Mouse (Mus musculus): ENCODE measurements around the gene Znrf3.

Gene Znrf3

DNA sequence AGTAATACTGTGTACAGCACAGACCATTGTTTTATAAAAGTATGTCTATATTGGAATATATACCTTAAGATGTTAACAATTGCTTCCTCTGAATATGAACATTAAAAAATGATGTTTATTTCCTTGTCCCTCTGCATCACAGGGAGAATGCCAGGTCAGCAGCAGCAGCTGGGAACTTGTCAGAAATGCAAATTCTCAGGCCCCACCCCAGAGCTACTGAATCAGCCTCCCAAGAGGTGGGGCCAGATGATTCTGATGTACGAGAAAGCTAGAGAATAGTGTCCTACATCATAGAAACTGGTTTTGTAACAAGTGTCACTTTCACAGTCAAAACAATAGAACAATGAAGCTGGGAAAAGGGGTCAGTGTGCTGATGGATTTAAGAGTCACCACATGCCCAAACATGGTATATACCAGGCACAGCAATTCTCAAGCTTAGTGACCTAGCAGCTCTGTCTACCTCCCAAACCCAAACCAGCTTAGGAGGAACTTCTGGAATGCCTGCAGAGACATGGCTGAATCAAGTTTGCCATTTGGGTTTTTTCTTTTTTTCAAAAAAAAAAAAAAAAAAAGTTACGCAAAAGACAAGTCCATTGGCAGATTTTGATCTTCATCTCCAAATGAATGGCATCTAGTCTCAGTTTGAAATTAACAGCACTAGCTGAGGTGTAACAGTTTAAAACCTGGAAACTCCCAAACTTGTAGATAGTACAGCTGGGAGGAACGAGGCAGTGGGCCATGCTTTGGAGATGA, 46.2 kb downstream of the Znrf3 start:
- DNase-seq (ENCODE audit: low spot score): no peak

DNA sequence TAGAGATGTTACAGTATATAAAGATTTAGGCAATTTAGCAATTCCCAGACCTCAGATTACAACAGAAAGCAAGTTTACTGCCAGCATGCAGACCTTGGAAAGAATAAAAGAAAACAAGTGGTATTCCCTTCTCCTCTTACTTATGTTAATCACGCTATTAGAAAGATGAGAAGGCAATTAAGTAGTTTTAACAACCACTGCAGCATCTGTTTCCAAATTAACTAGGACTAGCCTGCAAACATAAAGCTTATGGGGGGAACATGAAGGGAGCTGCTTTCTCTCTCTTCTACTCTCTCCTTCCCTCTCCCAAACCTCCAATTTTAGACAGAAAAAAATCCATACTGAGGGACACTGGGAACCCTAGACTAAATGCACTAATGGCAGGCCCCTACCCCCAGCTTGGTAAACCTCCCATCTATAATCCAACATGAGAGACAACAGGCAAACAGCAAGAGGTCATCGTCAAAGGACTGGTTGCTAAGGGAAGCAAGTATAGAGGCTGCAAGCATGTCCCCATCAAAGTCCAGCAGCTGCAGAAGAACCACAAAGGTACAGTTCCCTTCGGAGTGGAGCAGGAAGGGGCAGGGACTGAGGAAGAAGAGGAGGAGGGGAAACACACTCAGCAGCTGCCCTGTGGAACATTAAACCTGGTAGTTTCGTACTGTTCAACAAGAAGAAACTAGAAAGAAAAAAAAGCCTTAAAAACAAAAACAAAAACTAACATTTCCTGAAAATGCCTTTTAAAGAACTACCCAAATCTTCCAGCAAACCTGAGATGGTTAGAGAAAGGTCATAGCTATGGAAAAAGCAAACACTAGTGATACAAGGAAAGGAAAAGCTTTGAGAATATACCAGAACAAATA, 53.4 kb downstream of the Znrf3 start:
- DNase-seq (ENCODE audit: low spot score): peak; percentile 76

GRCm38 (mm10) chr11:5382652-5383051, 62.0 kb downstream of the Znrf3 start:
- no peak for DNase-seq (ENCODE audit: low spot score)

GRCm38 (mm10) chr11:5381226-5381625, 63.4 kb downstream of the Znrf3 start:
- DNase-seq (ENCODE audit: low spot score): no peak

DNA sequence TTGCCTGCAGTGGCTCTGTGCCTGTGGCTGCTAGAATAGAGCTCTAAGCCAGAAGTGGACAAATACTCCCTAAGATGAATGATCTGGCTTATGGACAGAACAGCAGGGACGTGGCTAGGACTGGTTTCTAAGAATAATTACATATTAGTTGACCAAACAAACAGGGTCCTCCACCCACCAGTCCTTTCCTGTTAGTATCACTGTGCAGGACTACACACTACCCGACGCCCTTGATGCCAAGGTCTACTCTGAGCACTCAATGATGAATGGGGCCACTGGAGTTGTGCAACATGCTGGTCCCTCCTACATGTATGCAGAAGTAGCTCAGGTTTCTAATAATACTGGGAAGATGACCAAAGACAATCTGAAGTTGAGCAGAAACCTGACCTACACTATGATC, 64.4 kb downstream of the Znrf3 start:
- no peak for DNase-seq (ENCODE audit: low spot score)

DNA sequence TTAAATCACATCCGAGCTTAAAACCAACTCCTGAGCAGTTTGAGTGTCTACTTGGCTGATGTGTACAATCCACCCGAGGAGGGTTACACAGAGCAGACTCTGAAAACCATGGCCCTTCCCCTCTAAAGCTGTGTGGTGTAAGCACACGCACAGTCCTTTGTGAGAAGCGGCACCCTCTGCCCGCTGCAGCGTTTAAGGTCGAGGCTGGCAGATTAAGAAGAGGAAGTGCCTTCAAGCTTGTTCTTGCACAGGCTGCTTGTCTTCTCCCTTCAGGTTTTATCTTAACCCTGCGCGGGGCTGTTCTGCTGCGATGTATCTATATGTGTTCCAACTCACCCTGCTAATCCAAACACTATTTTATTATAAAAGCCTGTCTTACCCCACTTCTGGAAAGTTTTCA, 75.5 kb downstream of the Znrf3 start:
- no peak for DNase-seq (ENCODE audit: low spot score)

DNA sequence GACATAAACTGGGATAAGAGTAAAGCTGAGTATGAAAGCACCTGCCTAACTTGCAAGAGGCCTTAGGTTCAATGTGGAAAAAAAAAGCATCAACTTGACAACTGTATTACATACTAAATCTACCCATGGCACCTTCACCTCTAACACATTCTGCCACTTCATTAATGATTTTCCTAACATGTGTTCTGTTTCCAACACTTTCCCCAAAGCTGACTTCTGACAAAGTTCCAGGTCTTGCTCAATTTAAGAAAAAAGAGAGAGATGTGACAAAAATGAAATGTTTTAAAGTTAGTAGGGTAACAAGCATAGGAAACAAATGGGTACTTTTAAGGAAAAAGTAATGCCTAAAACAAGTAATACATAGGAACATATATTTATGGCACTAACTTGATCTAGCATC, 76.2 kb downstream of the Znrf3 start:
- no peak for DNase-seq (ENCODE audit: low spot score)

DNA sequence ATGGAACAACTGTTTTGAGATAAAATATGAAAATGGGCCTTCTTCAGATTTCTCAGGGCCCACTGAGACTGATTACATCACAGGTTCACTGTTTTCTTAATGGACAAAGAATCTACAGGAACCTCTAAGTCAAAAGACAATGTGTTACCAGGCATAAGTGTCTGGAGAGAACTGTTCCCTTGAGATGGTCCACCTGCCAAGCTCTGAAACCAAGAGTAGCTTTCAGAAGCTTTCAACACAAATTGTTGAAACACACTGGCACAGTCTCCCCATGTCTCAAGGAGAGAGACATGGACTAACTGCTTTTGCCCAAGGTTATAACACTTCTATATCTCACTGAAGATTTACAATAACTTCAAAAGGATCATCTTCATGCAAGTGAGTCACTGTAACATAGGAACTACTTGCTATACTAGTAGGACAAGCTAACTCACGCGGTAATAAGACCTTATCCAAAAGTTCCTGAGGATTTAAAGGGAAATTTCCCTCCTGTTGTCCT, 89.3 kb downstream of the Znrf3 start:
- DNase-seq (ENCODE audit: low spot score): no peak

DNA sequence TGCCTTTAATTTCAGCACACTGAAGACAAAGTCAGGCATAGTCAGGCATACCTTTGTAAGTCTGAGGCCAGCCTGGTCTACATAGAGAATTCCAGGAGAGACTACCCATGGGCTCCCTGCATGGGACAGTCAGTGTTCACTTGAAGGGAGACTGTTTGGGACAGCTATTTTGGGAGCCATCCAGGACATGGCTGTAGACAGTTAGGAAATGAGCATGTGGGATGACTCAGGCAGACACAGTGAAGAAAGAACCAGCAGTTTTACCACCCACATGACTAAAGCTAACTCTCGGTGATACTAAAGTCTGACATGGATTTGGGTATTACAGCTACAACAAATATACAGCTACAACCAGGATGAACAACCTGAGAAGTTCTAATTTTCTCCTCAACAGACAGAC, 89.9 kb downstream of the Znrf3 start:
- no peak for DNase-seq (ENCODE audit: low spot score)

- no peak for DNase-seq (ENCODE audit: low spot score)
These were observed 91.6 kb downstream of the Znrf3 start for GRCm38 (mm10) chr11:5353032-5353431.

DNA sequence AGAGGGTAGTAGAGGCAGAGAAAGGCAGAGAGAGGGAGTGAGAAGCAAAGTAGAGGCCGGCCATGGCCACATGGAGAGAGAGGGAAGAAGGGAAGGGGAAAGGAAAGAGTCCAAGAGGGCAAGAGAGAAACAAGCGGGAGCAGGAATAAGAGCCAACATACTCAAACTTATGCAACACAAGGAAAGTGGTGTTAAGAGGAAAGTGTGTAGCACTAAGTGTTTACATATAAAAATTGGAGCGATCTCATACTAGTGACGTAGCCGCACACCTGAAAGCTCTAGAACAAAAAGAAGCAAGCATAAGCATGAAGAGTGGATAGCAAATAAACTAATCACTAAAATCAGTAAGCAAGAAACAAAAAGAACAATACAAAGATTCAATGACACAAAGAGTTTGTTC, 95.2 kb downstream of the Znrf3 start:
- DNase-seq (ENCODE audit: low spot score): no peak

DNA sequence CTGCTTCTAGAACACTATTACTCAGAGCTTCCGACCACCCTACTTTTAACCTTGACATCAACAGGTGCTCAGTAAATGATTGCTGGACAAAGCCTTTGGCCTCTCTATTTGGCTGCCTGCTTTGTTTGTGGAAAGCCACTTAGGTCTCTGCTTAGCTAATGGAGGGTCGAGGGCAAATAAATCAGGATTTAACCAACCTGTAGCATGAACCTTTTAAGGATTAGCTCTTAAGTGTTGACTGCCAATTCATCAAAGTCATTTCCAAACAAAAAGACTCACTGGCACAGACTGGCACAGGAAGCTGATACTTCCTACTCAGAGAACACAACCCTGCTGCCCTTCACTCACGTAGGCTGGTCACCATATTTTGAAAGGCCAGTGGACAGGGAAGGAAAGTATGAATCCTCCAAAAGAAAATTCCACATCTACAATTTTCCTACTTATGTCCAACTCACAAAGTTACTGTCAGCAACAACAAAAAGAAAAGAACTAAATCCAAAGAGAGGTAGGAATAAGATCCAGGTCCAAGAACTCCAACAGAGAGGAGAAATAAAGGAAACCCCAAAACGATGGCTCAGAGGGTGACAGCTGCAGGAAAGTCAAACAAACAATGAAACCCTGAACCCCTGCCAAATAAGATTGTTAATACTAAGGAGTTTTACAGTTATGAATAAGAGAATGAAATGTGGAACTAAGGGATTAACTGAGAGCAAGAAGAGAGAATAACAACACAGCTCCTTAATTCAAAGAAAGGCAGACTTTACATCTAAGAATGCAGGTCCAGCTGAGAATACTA, 97.6 kb downstream of the Znrf3 start:
- no peak for DNase-seq (ENCODE audit: low spot score)

GRCm38 (mm10) chr11:5343748-5344147, 100.9 kb downstream of the Znrf3 start:
- no peak for DNase-seq (ENCODE audit: low spot score)

- DNase-seq (ENCODE audit: low spot score): no peak
These were observed 104.9 kb downstream of the Znrf3 start for GRCm38 (mm10) chr11:5339732-5340131.

GRCm38 (mm10) chr11:5336852-5337251, 107.8 kb downstream of the Znrf3 start:
- no peak for DNase-seq (ENCODE audit: low spot score)

DNA sequence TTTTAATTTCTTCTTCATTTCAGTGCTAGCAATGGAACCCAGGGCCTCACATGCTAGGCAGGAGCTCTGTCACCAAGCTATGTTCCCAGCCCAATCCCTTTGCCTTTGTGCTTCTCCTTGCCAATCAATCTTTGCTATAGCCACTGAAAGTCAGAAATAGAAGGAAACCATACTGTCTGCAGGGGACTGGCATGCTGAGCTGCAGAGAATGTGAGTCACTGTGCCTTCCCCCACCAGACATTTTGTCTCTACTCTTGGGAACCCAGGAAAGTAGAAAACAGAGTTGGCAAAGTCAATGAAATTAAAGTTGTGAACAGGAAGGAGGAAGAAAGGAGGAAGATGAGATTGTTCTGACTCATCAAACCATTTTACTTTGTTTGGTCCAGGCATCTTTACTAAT, 108.4 kb downstream of the Znrf3 start:
- no peak for DNase-seq (ENCODE audit: low spot score)

GRCm38 (mm10) chr11:5330851-5331250, 113.8 kb downstream of the Znrf3 start:
- no peak for DNase-seq (ENCODE audit: low spot score)

DNA sequence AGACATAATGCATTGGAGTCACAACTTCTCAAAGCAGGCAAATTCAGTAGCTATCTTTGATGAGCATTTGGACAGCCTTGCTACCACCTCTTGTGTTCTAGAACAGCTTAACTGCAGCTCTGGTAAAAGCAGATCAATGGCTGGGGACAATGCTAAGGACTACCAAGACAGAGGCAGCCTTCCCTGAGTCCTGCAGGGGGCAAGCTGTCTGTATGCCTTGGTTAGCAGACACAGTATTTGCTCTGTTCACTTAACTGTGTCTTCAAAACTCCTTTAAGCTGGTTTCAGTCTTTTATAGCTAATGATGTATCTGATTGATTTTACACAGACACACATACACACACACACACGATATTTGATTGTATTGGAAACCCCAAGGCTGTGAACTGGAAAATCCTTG, 117.0 kb downstream of the Znrf3 start:
- DNase-seq (ENCODE audit: low spot score): no peak

GRCm38 (mm10) chr11:5326252-5326651, 118.4 kb downstream of the Znrf3 start:
- no peak for DNase-seq (ENCODE audit: low spot score)

DNA sequence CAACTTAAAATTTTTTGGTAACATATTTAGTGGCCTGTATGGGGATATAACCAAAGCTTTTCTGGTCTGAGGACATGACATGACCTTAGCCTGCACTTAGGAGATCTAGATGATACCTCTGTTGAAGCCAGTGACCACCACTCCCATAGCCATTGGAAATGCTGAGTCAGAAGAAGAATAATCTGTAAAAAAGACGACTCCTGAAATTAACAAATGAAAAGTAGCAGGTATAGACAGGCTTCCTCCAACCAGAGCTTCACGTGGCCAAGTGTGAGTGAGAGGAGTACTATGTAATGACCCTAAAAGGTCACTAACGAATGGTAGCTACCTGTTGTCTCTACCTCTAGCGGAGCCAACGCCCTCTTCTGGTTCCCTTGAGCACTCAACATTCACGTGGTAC, 119.4 kb downstream of the Znrf3 start:
- no peak for DNase-seq (ENCODE audit: low spot score)

DNA sequence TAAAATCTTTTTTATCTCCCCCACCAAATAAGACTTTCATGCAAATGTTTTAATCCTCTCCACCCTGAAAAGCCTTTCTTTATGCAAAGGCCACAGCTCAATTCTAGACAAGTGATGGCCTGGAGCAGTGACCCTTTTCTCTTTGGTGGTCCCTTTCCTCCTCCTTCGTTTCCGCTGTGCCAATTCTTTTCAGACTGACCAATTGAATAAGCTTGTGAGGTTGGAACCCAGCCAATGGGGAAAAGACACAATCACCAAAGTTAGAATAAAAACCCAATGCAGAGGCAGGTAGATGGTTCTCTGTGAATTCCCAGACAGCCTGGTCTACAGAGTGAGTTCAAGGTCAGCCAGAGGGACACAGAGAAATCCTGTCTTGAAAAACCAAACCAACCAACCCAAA, 120.4 kb downstream of the Znrf3 start:
- no peak for DNase-seq (ENCODE audit: low spot score)

- no peak for DNase-seq (ENCODE audit: low spot score)
These were observed 123.0 kb downstream of the Znrf3 start for GRCm38 (mm10) chr11:5321687-5322086.

All from embryo, embryonic 10.5 days (tissue).